Mouse (Mus musculus): ENCODE data around the gene Crtc2. TPM values are rescaled to one million over a fixed set of nuclear protein-coding genes. Genes with fewer than 3 reads are reported as not detected.
A peak's percentile ranks its signal among the peaks of the same experiment; 100 is the strongest.

Crtc2 gene
- 10 to 100 TPM; 35.4 to 38.8 TPM for total RNA-seq (2021)
- long read RNA-seq, experiment 1, partial matches to known transcripts: 2 of 17 reads
- long read RNA-seq, experiment 1, other reads (novel, unspliced or antisense): 11 of 17 reads
- long read RNA-seq, experiment 2, partial matches to known transcripts: 0 of 7 reads
- long read RNA-seq, experiment 2, other reads (novel, unspliced or antisense): 5 of 7 reads

DNA sequence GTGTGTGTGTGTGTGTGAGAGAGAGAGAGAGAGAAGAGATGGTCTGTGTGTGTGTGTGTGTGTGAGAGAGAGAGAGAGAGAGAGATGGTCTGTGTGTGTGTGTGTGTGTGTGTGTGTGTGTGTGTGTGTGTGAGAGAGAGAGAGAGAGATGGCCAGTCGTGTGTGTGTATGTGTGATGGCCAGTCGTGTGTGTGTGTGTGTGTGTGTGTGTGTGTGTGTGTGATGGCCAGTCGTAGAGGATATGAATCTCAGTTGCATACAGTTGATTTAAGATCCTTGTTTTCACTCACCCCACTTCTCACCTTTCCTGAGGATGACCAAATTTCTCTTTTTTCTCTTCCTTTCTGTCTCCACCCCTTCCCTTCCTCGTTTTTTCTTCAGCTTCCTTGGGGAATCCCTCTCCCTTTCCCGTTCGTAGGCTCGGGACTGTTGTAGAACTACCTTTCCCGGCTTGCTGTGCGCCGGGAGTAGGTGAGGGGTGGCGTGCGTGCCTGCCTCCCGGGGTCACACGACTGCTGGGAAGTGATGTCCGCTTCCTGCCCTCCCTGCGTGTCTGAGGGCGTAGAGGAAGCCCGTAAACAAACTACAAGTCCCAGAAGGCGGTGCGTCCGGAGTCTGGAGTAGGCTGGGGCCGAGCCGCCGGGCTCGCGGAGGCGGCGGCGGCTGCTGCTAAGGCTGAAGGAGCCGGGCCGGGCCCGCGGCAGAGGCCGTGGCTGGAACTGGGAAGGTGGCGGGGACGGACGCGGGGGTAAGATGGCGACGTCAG, at the start of gene Crtc2:
Gene Crtc2 (plus strand): TSS at position 511 of the 766 bp plus-strand sequence.
- peak; percentile 96 to 98 for DNase-seq (ENCODE audit: low spot score in 2 of 2)

DNA sequence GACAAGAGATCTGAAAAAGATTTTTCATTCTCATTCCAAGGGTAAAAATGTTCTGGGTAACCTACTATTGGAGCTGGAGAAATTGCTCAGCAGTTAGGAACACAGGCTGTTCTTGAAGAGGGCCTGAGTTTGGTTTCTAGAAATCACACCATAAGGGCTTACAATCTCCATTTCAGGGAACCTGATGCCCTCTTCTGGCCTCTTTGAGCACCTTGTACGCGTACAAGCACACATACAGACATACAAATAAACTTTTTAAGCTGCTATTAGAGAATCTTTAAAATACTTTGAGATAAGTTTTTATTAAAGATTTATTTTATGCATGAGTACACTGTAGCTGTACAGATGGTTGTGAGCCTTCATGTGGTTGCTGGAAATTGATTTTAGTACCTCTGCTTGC, 49.4 kb upstream of the Crtc2 start:
- no peak for DNase-seq (ENCODE audit: low spot score in 2 of 2)

- no peak for DNase-seq (ENCODE audit: low spot score in 2 of 2)
Observed at GRCm38 (mm10) chr3:90208662-90209061, 45.3 kb upstream of the Crtc2 start.

- DNase-seq (ENCODE audit: low spot score in 2 of 2): no peak
Observed at GRCm38 (mm10) chr3:90209908-90210566, 43.9 kb upstream of the Crtc2 start.

DNA sequence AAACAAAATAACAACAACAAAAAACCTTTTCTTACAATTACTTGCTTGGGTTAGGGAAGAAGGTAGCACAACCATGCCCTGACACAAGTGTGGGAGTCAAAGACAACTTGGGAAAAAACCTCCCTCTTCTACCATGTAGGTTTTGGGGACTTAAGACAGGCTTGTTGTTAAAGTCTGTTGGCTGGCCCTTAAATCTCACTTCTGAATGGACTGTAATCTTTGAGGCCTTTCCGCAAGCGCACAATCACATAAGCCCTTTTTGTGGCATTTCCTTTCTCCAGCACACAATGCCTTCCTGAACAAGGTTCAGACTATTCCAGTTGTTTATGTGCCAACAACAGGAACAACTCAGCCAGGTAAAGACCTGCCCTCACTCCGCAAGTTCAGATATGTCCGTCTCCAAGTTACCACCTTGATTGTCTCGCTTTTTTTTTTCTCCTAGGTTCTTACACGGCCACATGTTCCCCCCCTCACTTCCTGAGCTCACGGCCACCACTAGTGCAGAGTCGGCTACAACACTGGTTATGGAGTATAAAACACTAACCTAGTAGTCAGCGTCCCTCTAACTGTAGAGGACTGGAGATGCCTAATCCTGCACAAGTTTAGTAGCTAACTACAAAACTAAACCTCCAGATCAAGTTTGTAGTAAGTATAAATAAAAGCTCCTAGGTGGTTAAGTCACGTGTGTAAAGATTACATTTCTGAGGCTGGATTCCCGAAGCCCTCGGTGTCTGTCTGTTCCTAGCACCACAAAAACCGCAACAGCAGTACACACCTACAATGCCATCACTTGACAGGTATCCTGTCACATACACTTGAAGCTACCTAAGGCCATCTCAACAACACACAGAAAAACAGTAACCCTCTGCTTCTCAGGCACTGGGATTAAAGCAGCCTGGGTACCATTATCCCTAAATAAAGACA, 42.2 kb upstream of the Crtc2 start:
- DNase-seq (ENCODE audit: low spot score in 2 of 2): no peak

- no peak for DNase-seq (ENCODE audit: low spot score in 2 of 2)
Observed at GRCm38 (mm10) chr3:90212723-90213122, 41.2 kb upstream of the Crtc2 start.

DNA sequence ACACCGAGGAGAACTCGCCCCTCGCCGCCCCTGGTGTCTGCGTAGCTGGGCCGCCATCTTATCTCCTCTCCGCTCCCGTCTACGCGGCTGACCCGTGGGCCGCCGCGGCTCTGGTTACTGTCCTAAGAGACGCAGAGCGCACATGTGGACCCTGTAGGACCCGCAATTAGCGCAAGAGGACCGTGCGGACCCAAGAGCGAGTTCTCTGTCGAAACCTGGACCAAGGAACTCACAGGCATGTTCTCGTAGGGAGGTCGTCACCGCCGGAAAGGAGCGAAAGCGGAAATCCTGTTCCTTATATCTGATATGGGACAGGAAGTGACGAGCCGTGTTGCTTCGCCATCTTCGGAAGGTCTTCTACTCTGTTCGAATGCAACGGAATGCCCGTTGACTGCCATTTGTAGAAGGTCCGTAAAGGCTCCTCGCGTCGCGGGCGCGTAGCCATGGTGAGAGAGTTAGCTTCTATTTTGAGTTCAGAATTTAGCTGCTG, 40.5 kb upstream of the Crtc2 start, which contains the start of the genes Rps27 and Rab13:
Gene Rps27 (minus strand): TSS at position 275 of the 490 bp plus-strand sequence.
Gene Rab13 (plus strand): TSS at position 319 of the 490 bp plus-strand sequence.
- DNase-seq (ENCODE audit: low spot score in 2 of 2): peak; percentile 87 to 90

- DNase-seq (ENCODE audit: low spot score in 2 of 2): no peak
Observed at GRCm38 (mm10) chr3:90213956-90214684, 39.8 kb upstream of the Crtc2 start.

GRCm38 (mm10) chr3:90215825-90216380, 38.1 kb upstream of the Crtc2 start:
- no peak for DNase-seq (ENCODE audit: low spot score in 2 of 2)

- peak; percentile 28 to 57 for DNase-seq (ENCODE audit: low spot score in 2 of 2)
Observed at GRCm38 (mm10) chr3:90220088-90220487, 33.9 kb upstream of the Crtc2 start.

GRCm38 (mm10) chr3:90220531-90220951, 33.4 kb upstream of the Crtc2 start:
- peak; percentile 16 to 38 for DNase-seq (ENCODE audit: low spot score in 2 of 2)

DNA sequence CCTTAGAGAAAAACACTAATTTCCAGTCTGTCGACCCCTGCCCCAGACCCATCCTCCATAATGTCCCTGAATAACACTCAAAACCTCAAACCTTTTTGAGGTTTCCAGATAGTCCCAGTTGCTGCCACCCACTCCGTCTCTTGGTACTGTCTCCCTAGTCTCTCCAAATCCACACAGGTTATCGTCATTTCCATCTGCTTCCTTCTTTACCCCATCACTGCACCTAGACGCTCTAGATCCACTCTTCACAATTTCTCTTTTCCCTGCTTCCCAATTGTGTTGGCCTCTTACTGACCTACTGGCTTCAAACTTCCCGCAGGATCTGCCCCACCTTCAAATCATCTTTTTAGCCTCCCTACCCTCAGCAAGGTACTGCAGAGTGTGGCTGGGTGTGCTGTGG, 32.8 kb upstream of the Crtc2 start:
- DNase-seq (ENCODE audit: low spot score in 2 of 2): no peak

DNA sequence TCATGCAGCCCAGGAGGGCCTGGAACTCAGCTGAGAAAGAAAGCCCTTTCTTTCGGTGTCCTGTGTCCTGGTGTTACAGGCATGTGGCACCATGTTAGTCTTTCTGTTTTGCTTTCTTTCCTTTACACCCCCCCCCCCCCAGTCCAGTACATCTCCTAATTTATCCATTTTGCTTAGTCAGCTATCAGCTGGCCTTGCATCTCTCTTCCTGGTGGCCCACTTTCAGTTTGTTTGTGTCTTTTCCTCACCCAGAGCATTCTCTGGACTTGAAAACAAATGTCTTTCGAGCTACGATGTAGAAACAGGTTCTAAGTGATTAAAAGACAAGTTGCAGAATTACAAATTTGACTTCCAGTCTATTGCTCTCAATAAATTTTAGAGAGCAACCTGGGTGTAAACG, 31.5 kb upstream of the Crtc2 start:
- DNase-seq (ENCODE audit: low spot score in 2 of 2): no peak

DNA sequence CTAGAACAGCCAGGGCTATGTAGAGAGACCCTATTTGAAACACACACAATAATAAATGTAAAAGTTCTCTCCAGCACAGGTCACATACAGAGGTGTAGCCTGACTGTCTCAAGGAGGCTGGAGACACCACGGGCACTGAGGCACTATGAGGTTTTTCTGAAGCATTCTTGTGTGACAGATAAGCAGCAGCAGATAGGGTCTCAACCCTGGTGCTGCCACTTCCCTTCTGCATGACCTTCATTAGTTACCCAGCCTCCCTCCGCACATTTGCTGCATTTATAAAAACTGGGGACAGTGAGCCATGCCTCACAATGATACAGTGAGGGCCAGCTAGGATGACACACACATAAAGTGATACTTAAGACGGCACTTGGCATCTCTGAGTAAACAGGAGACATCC, 31.0 kb upstream of the Crtc2 start:
- DNase-seq (ENCODE audit: low spot score in 2 of 2): no peak

GRCm38 (mm10) chr3:90224331-90224730, 29.6 kb upstream of the Crtc2 start:
- DNase-seq (ENCODE audit: low spot score in 2 of 2): no peak

DNA sequence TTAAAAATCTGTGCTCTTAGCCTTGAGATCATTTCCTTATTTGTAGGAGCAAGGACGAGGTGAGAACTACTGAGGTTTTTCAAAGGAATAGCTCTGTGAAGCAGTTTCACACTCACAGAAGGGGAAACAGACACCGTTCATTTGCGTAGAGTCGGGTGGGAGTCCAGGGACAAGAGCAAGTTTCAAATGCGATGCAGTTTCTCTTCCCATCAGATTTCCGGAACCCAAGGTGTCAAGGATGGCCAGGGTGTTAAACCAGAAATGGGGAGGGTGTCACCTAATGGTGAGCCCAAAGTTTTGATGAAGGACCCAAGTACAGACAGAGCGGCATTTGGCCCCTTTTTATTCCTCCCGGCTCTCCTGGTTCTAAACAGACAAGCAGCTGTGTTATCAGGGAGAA, 22.9 kb upstream of the Crtc2 start:
- no peak for DNase-seq (ENCODE audit: low spot score in 2 of 2)

- DNase-seq (ENCODE audit: low spot score in 2 of 2): peak; percentile 94 to 97
Observed at GRCm38 (mm10) chr3:90231507-90232333, 22.2 kb upstream of the Crtc2 start, which contains the start of gene Jtb. Gene Jtb (plus strand): TSS chr3:90231597.

GRCm38 (mm10) chr3:90241251-90241650, 12.7 kb upstream of the Crtc2 start:
- no peak for DNase-seq (ENCODE audit: low spot score in 2 of 2)
